Mouse (Mus musculus) forebrain, embryonic 12.5 days (tissue): ENCODE data around the gene Ptprn2. TPM values are rescaled to one million over a fixed set of nuclear protein-coding genes. Genes with fewer than 3 reads are reported as not detected.

Experiments used
- ATAC-seq: fragments of 200-750 bp; cut with Nextera tagmentation; 2 replicates; pipeline ENCODE4 v1.8.0; 2017; ENCODE audit warnings: moderate TSS enrichment; ENCODE audit not compliant: low FRiP score
- H3K27ac ChIP-seq: fragments of 300-500 bp; sonication (generic); 2 replicates; pipeline ENCODE4 v1.5.1; 2016; ENCODE audit warnings: mild to moderate bottlenecking
- H3K27me3 ChIP-seq: fragments of 300-500 bp; sonication (generic); 2 replicates; pipeline ENCODE4 v1.6.1; 2016; ENCODE audit warnings: mild to moderate bottlenecking
- H3K36me3 ChIP-seq: fragments of 300-500 bp; sonication (generic); replicated peaks from 2 replicates; pipeline ENCODE4 v1.6.1; 2016; ENCODE audit warnings: mild to moderate bottlenecking
- H3K4me1 ChIP-seq: fragments of 300-500 bp; sonication (generic); 2 replicates; pipeline ENCODE4 v1.6.1; 2016
- H3K4me2 ChIP-seq: fragments of 300-500 bp; sonication (generic); 2 replicates; pipeline ENCODE4 v1.6.1; 2016; ENCODE audit warnings: mild to moderate bottlenecking, moderate library complexity
- H3K4me3 ChIP-seq: fragments of 300-500 bp; sonication (generic); replicated peaks from 2 replicates; pipeline ENCODE4 v1.5.1; 2016; ENCODE audit warnings: mild to moderate bottlenecking
- H3K9ac ChIP-seq: fragments of 300-500 bp; sonication (generic); 2 replicates; pipeline ENCODE4 v1.6.1; 2016; ENCODE audit warnings: mild to moderate bottlenecking
- H3K9me3 ChIP-seq: fragments of 300-500 bp; sonication (generic); 2 replicates; pipeline ENCODE4 v1.6.1; 2016
- WGBS: fragments of 180-500 bp; shearing (Covaris S2); methylation state at CpG from one replicate; pipeline ENCODE4 v1.1.7; 2016; 5-methylcytosine and 5-hydroxymethylcytosine counted together
- polyA plus RNA-seq: library from polyadenylated mRNA; unstranded; fragments of >200 nt; fragmentation: Nextera tagmentation; extraction: Ambion mirVana; gene quantifications from 2 replicates; pipeline ENCODE4 v1.2.1, GENCODE M21; 2016

The Ptprn2 gene
- polyA plus RNA-seq, 1 experiment from 2014 or later = 8.8 TPM

GRCm38 (mm10) chr12:117263081-117263480 lies 777.6 kb downstream of the Ptprn2 start:
- peaks cover 23% of the 10 kb centered on the region for H3K36me3 ChIP-seq
- no peaks in the 10 kb centered on the region for H3K9me3 ChIP-seq
- ATAC-seq = no peak
- H3K4me1 ChIP-seq = peaks cover 56% of the 10 kb centered on the region
- no peak overlapping the region for H3K4me2 ChIP-seq
- H3K27ac ChIP-seq = peak overlapping the region; percentile 47; the same call in 1 of the 2 replicates
- no peak overlapping the region for H3K9ac ChIP-seq
- 91% methylated on average over 2 of the region's 2 CpGs for WGBS
- no peak overlapping the region for H3K4me3 ChIP-seq
- H3K27me3 ChIP-seq = no peaks in the 10 kb centered on the region

GRCm38 (mm10) chr12:117265211-117265610 lies 779.7 kb downstream of the Ptprn2 start:
- H3K9me3 ChIP-seq = no peaks in the 10 kb centered on the region
- no peak overlapping the region for H3K4me3 ChIP-seq
- H3K36me3 ChIP-seq = peaks cover 28% of the 10 kb centered on the region
- no peak for ATAC-seq
- H3K4me1 ChIP-seq = peaks cover 59% of the 10 kb centered on the region
- peak overlapping the region; percentile 25; the same call in 1 of the 2 replicates for H3K27ac ChIP-seq
- no peak overlapping the region for H3K4me2 ChIP-seq
- no peaks in the 10 kb centered on the region for H3K27me3 ChIP-seq
- no peak overlapping the region for H3K9ac ChIP-seq
- WGBS = 83% methylated on average over 1 of the region's 1 CpGs

GRCm38 (mm10) chr12:117268543-117269172 lies 783.1 kb downstream of the Ptprn2 start:
- 84% methylated on average over 7 of the region's 7 CpGs for WGBS
- Histone ChIP-seq H3K27ac (peak overlapping the region; percentile 68; the same call in 1 of the 2 replicates), H3K27me3 (no peaks in the 10 kb centered on the region), H3K4me1 (peaks cover 56% of the 10 kb centered on the region), H3K4me2 (no peak overlapping the region), H3K9ac (no peak overlapping the region), H3K4me3 (no peak overlapping the region), H3K9me3 (no peaks in the 10 kb centered on the region), H3K36me3 (peaks cover 42% of the 10 kb centered on the region)
- ATAC-seq = no peak

- H3K27ac ChIP-seq = peak overlapping the region; percentile 68
- H3K9ac ChIP-seq = no peak overlapping the region
- peaks cover 45% of the 10 kb centered on the region for H3K36me3 ChIP-seq
- ATAC-seq = peak; percentile 12; the same call in 1 of the 2 replicates
- no peaks in the 10 kb centered on the region for H3K27me3 ChIP-seq
- no peak overlapping the region for H3K4me2 ChIP-seq
- no peaks in the 10 kb centered on the region for H3K9me3 ChIP-seq
- WGBS = 50% methylated on average over 4 of the region's 4 CpGs
- peaks cover 63% of the 10 kb centered on the region for H3K4me1 ChIP-seq
- H3K4me3 ChIP-seq = no peak overlapping the region
These were observed 783.8 kb downstream of the Ptprn2 start for GRCm38 (mm10) chr12:117269310-117269709.

GRCm38 (mm10) chr12:117270199-117270598 lies 784.7 kb downstream of the Ptprn2 start:
- Histone ChIP-seq H3K9ac (no peak overlapping the region), H3K4me3 (no peak overlapping the region), H3K27ac (peak overlapping the region; percentile 68), H3K4me1 (peaks cover 65% of the 10 kb centered on the region), H3K27me3 (no peaks in the 10 kb centered on the region; the same call in 1 of the 2 replicates), H3K9me3 (no peaks in the 10 kb centered on the region), H3K36me3 (peaks cover 54% of the 10 kb centered on the region), H3K4me2 (no peak overlapping the region)
- WGBS = 81% methylated on average over 4 of the region's 4 CpGs
- ATAC-seq = no peak

GRCm38 (mm10) chr12:117273166-117273565 lies 787.6 kb downstream of the Ptprn2 start:
- H3K4me2 ChIP-seq = no peak overlapping the region
- ATAC-seq = peak; percentile 65
- peak overlapping the region; percentile 80 for H3K27ac ChIP-seq
- H3K27me3 ChIP-seq = no peaks in the 10 kb centered on the region; the same call in 1 of the 2 replicates
- WGBS = 11% methylated on average over 4 of the region's 4 CpGs
- H3K9ac ChIP-seq = peak overlapping the region; percentile 17; the same call in 1 of the 2 replicates
- no peak overlapping the region for H3K4me3 ChIP-seq
- peaks cover 60% of the 10 kb centered on the region for H3K4me1 ChIP-seq
- H3K9me3 ChIP-seq = no peaks in the 10 kb centered on the region
- peaks cover 82% of the 10 kb centered on the region for H3K36me3 ChIP-seq

GRCm38 (mm10) chr12:117274576-117274975 lies 789.1 kb downstream of the Ptprn2 start:
- H3K4me1 ChIP-seq = peaks cover 46% of the 10 kb centered on the region
- no peak overlapping the region for H3K4me2 ChIP-seq
- H3K4me3 ChIP-seq = no peak overlapping the region
- no peaks in the 10 kb centered on the region for H3K9me3 ChIP-seq
- no peak overlapping the region for H3K9ac ChIP-seq
- no peaks in the 10 kb centered on the region; the same call in 1 of the 2 replicates for H3K27me3 ChIP-seq
- peaks cover 83% of the 10 kb centered on the region for H3K36me3 ChIP-seq
- 72% methylated on average over 5 of the region's 5 CpGs for WGBS
- no peak; the same call in 1 of the 2 replicates for ATAC-seq
- 0 out of 2 replicates have a peak overlapping the region, but pooled peaks have one; percentile 19 for H3K27ac ChIP-seq

GRCm38 (mm10) chr12:117280790-117281189 lies 795.3 kb downstream of the Ptprn2 start:
- ATAC-seq = no peak

GRCm38 (mm10) chr12:117282659-117283058 lies 797.1 kb downstream of the Ptprn2 start:
- Histone ChIP-seq H3K27me3 (no peaks in the 10 kb centered on the region), H3K9me3 (no peaks in the 10 kb centered on the region), H3K27ac (peak overlapping the region; percentile 26; the same call in 1 of the 2 replicates), H3K4me1 (no peaks in the 10 kb centered on the region; the same call in 1 of the 2 replicates), H3K9ac (no peak overlapping the region), H3K4me2 (no peak overlapping the region), H3K4me3 (no peak overlapping the region), H3K36me3 (peaks cover 17% of the 10 kb centered on the region)
- 92% methylated on average over 2 of the region's 2 CpGs for WGBS
- no peak for ATAC-seq

More at GRCm38 (mm10) chr12:117280790-117281189, 795.3 kb downstream of the Ptprn2 start:
- H3K4me2 ChIP-seq = no peak overlapping the region
- H3K4me3 ChIP-seq = no peak overlapping the region
- no peaks in the 10 kb centered on the region for H3K27me3 ChIP-seq
- peaks cover 35% of the 10 kb centered on the region for H3K36me3 ChIP-seq
- H3K9me3 ChIP-seq = no peaks in the 10 kb centered on the region
- no peaks in the 10 kb centered on the region; the same call in 1 of the 2 replicates for H3K4me1 ChIP-seq
- WGBS = 94% methylated on average over 3 of the region's 3 CpGs
- H3K9ac ChIP-seq = no peak overlapping the region
- H3K27ac ChIP-seq = no peak overlapping the region

GRCm38 (mm10) chr12:117287456-117287855 lies 801.9 kb downstream of the Ptprn2 start:
- Histone ChIP-seq H3K27me3 (no peaks in the 10 kb centered on the region), H3K4me2 (no peak overlapping the region), H3K9me3 (no peaks in the 10 kb centered on the region), H3K36me3 (no peaks in the 10 kb centered on the region), H3K4me1 (no peaks in the 10 kb centered on the region; the same call in 1 of the 2 replicates), H3K9ac (no peak overlapping the region), H3K4me3 (no peak overlapping the region), H3K27ac (no peak overlapping the region)
- no peak for ATAC-seq
- WGBS = 88% methylated on average over 2 of the region's 2 CpGs

- H3K27ac ChIP-seq = no peak overlapping the region
- no peaks in the 10 kb centered on the region for H3K27me3 ChIP-seq
- no peaks in the 10 kb centered on the region for H3K36me3 ChIP-seq
- no peaks in the 10 kb centered on the region for H3K4me1 ChIP-seq
- no peak overlapping the region for H3K4me3 ChIP-seq
- no peak overlapping the region for H3K4me2 ChIP-seq
- ATAC-seq = no peak
- WGBS = 80% methylated on average over 3 of the region's 3 CpGs
- H3K9me3 ChIP-seq = no peaks in the 10 kb centered on the region
- no peak overlapping the region for H3K9ac ChIP-seq
These were observed 806.4 kb downstream of the Ptprn2 start for GRCm38 (mm10) chr12:117291943-117292342.

GRCm38 (mm10) chr12:117296792-117297191 lies 811.3 kb downstream of the Ptprn2 start:
- no peak for ATAC-seq

GRCm38 (mm10) chr12:117299084-117299483 lies 813.6 kb downstream of the Ptprn2 start:
- H3K4me1 ChIP-seq = 0 out of 2 replicates have a peak, but pooled peaks cover under 1% of the 10 kb centered on the region
- no peak for ATAC-seq
- no peak overlapping the region for H3K4me2 ChIP-seq
- no peaks in the 10 kb centered on the region for H3K9me3 ChIP-seq
- 81% methylated on average over 3 of the region's 3 CpGs for WGBS
- no peak overlapping the region for H3K9ac ChIP-seq
- no peaks in the 10 kb centered on the region for H3K27me3 ChIP-seq
- no peaks in the 10 kb centered on the region for H3K36me3 ChIP-seq
- H3K4me3 ChIP-seq = no peak overlapping the region
- H3K27ac ChIP-seq = no peak overlapping the region

More at GRCm38 (mm10) chr12:117296792-117297191, 811.3 kb downstream of the Ptprn2 start:
- H3K36me3 ChIP-seq = no peaks in the 10 kb centered on the region
- no peak overlapping the region for H3K27ac ChIP-seq
- H3K27me3 ChIP-seq = no peaks in the 10 kb centered on the region
- no peak overlapping the region for H3K4me2 ChIP-seq
- no peak overlapping the region for H3K4me3 ChIP-seq
- H3K9ac ChIP-seq = no peak overlapping the region
- WGBS = 65% methylated on average over 2 of the region's 2 CpGs
- H3K4me1 ChIP-seq = no peaks in the 10 kb centered on the region
- no peaks in the 10 kb centered on the region for H3K9me3 ChIP-seq
